Mouse (Mus musculus): ENCODE data around the gene Rnf38. TPM values are rescaled to one million over a fixed set of nuclear protein-coding genes. Genes with fewer than 3 reads are reported as not detected.

Gene Rnf38
- polyA plus RNA-seq, 1 experiment, result 105 TPM

DNA sequence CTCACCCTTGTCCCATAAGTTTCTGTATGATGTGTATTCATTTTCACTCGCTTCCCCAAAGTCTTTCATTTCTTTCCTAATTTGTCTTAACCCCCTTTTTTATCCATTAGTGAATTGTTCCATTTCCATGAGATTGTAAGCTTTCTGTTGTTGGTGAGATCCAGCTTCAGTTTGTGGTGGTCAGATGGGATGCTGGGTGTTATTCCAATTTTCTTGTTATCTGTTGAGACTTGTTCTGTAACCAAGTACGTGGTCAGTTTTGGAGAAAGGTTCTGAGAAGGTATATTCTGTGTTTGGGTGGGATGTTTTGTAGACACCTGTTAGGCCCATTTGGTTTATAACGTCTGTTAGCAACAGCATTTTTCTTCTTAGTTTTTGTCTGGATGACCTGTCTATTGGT is 148.0 kb downstream of the Rnf38 start:
- no peaks in the 10 kb centered on the region for H3K36me3 ChIP-seq (ENCODE audit: control insufficient read depth, insufficient read depth, low read length)
- no peak overlapping the region for H3K27ac ChIP-seq (ENCODE audit: insufficient read depth, low read depth, low read length)
- no peaks in the 10 kb centered on the region for H3K4me1 ChIP-seq (ENCODE audit: control insufficient read depth, insufficient read depth, insufficient read length, low read length)
- H3K27me3 ChIP-seq (ENCODE audit: control insufficient read depth, insufficient read depth, low read length), result no peaks in the 10 kb centered on the region
- TF ChIP-seq CTCF (IDR thresholded peaks at IDR 0.05; ENCODE audit: extremely low read depth, insufficient read length, insufficient replicate concordance, low read depth, low read length) (no peak), POLR2A (IDR thresholded peaks at IDR 0.05; ENCODE audit: low read depth, low read length) (no peak)
- H3K4me3 ChIP-seq (ENCODE audit: low read depth, low read length), result no peak overlapping the region
- 96% methylated on average over 3 of the region's 3 CpGs for WGBS

DNA sequence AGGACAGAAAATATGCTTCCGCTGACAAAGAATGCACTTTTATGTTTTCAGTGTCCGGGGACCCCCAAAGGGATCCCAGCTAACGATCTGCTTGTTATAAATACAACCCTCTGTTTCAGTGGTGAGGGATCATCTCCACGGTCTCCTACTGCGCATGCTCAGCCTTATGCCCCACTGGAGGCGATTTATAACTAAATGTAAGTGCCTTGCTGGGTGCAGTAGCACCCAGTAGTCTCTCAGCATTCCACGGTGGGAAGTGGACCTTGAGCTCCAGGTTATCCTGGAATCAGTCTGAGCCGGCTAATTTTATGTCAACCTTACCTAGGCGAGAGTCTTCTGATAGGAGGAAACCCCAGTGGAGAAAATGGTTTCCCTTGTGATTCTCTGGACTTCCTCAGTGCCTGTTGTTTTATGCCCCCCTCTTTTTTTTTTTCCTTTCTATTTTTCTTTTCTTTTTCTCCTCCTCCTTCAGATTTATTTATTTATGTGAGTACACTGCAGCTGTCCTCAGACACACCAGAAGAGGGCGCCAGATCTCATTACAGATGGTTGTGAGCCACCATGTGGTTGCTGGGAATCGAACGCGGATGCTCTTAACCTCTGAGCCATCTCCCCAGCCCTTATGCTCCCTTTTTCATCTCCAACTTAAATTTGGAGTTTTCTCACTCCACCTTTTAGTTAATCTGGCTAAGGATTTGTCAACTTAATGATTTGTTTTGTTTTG is 148.8 kb downstream of the Rnf38 start:
- no peaks in the 10 kb centered on the region for H3K4me1 ChIP-seq (ENCODE audit: control insufficient read depth, insufficient read depth, insufficient read length, low read length)
- H3K4me3 ChIP-seq (ENCODE audit: low read depth, low read length), result peak overlapping the region; percentile 4; the same call in 1 of the 2 replicates
- TF ChIP-seq CTCF (IDR thresholded peaks at IDR 0.05; ENCODE audit: extremely low read depth, insufficient read length, insufficient replicate concordance, low read depth, low read length) (peak; percentile 51; the same call in 1 of the 2 replicates), POLR2A (IDR thresholded peaks at IDR 0.05; ENCODE audit: low read depth, low read length) (no peak)
- H3K27ac ChIP-seq (ENCODE audit: insufficient read depth, low read depth, low read length), result peak overlapping the region; percentile 18
- WGBS, result 48% methylated on average over 13 of the region's 13 CpGs
- no peaks in the 10 kb centered on the region for H3K36me3 ChIP-seq (ENCODE audit: control insufficient read depth, insufficient read depth, low read length)
- no peaks in the 10 kb centered on the region for H3K27me3 ChIP-seq (ENCODE audit: control insufficient read depth, insufficient read depth, low read length)

DNA sequence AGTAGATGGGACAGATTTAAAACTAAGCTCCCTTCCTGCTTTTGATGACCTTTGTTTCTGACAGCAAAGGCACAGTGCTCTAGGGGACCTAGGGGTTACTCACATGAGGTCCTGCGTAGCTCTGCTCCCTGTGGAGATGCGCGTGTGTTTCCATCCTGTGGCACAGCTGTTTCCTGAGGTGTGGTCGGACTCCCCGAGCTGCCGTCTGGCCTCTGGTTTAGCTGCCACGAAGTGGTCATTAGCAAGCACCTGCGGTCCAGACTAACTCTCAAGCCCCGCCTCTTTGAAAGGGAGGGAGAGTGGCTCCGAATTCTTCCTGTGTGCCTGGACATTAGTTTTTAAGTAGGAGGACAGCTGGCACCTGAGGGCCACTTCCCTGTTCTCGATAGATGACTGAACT is 149.6 kb downstream of the Rnf38 start, which contains the start of gene Gne:
Gene Gne (minus strand): TSS at position 233 of the 400 bp plus-strand sequence.
- TF ChIP-seq CTCF (IDR thresholded peaks at IDR 0.05; ENCODE audit: extremely low read depth, insufficient read length, insufficient replicate concordance, low read depth, low read length) (no peak), POLR2A (IDR thresholded peaks at IDR 0.05; ENCODE audit: low read depth, low read length) (peak; percentile 32; the same call in 1 of the 2 replicates)
- WGBS, result 2% methylated on average over 11 of the region's 11 CpGs
- no peaks in the 10 kb centered on the region for H3K36me3 ChIP-seq (ENCODE audit: control insufficient read depth, insufficient read depth, low read length)
- H3K4me1 ChIP-seq (ENCODE audit: control insufficient read depth, insufficient read depth, insufficient read length, low read length), result no peaks in the 10 kb centered on the region
- H3K4me3 ChIP-seq (ENCODE audit: low read depth, low read length), result peak within 1 kb of the TSS; percentile 53
- peak within 1 kb of the TSS; percentile 18 for H3K27ac ChIP-seq (ENCODE audit: insufficient read depth, low read depth, low read length)
- no peaks in the 10 kb centered on the region for H3K27me3 ChIP-seq (ENCODE audit: control insufficient read depth, insufficient read depth, low read length)

DNA sequence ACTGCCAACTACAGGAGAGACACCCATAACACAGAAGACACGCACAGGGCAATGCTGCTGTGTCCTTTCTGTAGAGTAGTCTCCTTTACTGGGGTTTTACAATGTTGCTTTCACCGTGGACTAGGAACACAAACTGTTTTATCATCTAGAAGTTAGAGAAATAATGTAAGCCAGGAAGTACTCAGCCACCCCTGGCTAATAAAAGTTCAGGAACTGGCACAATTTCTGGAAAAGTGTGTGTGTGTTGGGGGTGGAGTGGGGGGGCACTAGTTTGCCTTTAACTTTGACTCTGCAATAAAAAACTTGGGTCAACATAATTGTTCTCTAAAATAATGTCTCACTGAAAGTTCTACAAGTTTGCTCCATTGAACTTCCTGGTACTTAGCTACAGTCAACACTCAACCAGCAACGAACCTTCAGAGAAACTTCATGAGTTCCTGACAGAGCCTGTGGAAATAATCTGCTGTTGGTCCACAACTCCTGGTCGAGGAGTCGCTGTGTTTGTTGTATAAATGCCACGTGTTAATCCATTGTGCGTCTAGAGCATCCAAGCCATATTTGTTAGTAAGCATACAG is 155.1 kb downstream of the Rnf38 start:
- Histone ChIP-seq H3K4me3 (ENCODE audit: low read depth, low read length) (no peak overlapping the region), H3K27me3 (ENCODE audit: control insufficient read depth, insufficient read depth, low read length) (no peaks in the 10 kb centered on the region), H3K36me3 (ENCODE audit: control insufficient read depth, insufficient read depth, low read length) (no peaks in the 10 kb centered on the region), H3K27ac (ENCODE audit: insufficient read depth, low read depth, low read length) (peak overlapping the region; percentile 17; the same call in 1 of the 2 replicates), H3K4me1 (ENCODE audit: control insufficient read depth, insufficient read depth, insufficient read length, low read length) (no peaks in the 10 kb centered on the region; the same call in 1 of the 2 replicates)
- TF ChIP-seq CTCF (IDR thresholded peaks at IDR 0.05; ENCODE audit: extremely low read depth, insufficient read length, insufficient replicate concordance, low read depth, low read length) (no peak), POLR2A (IDR thresholded peaks at IDR 0.05; ENCODE audit: low read depth, low read length) (no peak)
- 35% methylated on average over 7 of the region's 7 CpGs for WGBS

Other genes starting within 250 kb of the Rnf38 start
- 119 and 280 TPM in 2 replicates for gene Clta, start 229.3 kb downstream of the Rnf38 start, polyA plus RNA-seq (2012; rRNA removed)
- gene Gne, start 149.6 kb downstream of the Rnf38 start, polyA plus RNA-seq (2012; rRNA removed), result 26.9 and 40.6 TPM in 2 replicates
- 1.1 and 2.4 TPM in 2 replicates for gene Melk, start 67.1 kb upstream of the Rnf38 start, polyA plus RNA-seq (2012; rRNA removed)